Mouse (Mus musculus) heart, adult 2 months (tissue): ENCODE data around the gene Vwce.

Experiments used
- CTCF ChIP-seq: fragments of 200-600 bp; IDR thresholded peaks from 2 replicates; pipeline ENCODE4 v1.8.1; 2022; ENCODE audit warnings: antibody characterized with exemption, mild to moderate bottlenecking, moderate library complexity
- EP300 ChIP-seq: fragments of 200-500 bp; IDR thresholded peaks from 2 replicates; pipeline ENCODE4 v1.6.1; 2011; ENCODE audit warnings: low read depth, low read length, control low read depth; ENCODE audit not compliant: insufficient read depth
- POLR2A ChIP-seq: fragments of 200-500 bp; IDR thresholded peaks from 2 replicates; pipeline ENCODE4 v1.6.1; 2011; ENCODE audit warnings: mild to moderate bottlenecking, low read depth, low read length, control low read depth; ENCODE audit not compliant: insufficient read depth

- no peak for TF ChIP-seq CTCF
- no peak for TF ChIP-seq POLR2A
- TF ChIP-seq EP300: no peak
Measured at GRCm38 (mm10) chr19:10692361-10692760, 58.3 kb downstream of the Vwce start.
